ENCODE assay signal across 12 mouse cellular contexts in genomic region chr7:70332926-70333664, GRCm38 (mm10). TPM values are rescaled to one million over a fixed set of nuclear protein-coding genes. Genes with fewer than 3 reads are reported as not detected.
DNase-seq lines count a peak whose midpoint lies in the region; ATAC-seq and TF ChIP-seq lines count a peak whose summit lies in the region.
"Had no signal": no experiment of that assay in that cellular context is flagged by ENCODE, and none has a peak within 500 bp of the region (broad histone marks: within the 10 kb centered on the region; RNA-seq: fewer than 3 reads in every experiment).

No protein-coding gene starts in this region.

- peaks cover 9% of the 10 kb centered on the region; the same call in 1 of the 2 replicates for H3K27me3 ChIP-seq in kidney, embryonic 14.5 days (ENCODE audit: control insufficient read depth, insufficient read depth, low read length)
- no peaks in the 10 kb centered on the region for H3K27me3 ChIP-seq in kidney, adult 2 months (replicated peaks; ENCODE audit: control insufficient read depth, insufficient read depth, low read length)
- H3K27me3 ChIP-seq in embryonic facial prominence, embryonic 12.5 days: peaks cover 81% of the 10 kb centered on the region
- H3K27me3 ChIP-seq in hindbrain, embryonic 14.5 days (ENCODE audit: control insufficient read depth, insufficient read depth, low read length): peaks cover 89% of the 10 kb centered on the region

- no peaks in the 10 kb centered on the region for H3K36me3 ChIP-seq in kidney, embryonic 14.5 days (ENCODE audit: control insufficient read depth, insufficient read depth, low read length)
- no peaks in the 10 kb centered on the region for H3K36me3 ChIP-seq in kidney, adult 2 months (ENCODE audit: control insufficient read depth, insufficient read depth, low read length)
- no peaks in the 10 kb centered on the region for H3K36me3 ChIP-seq in embryonic facial prominence, embryonic 12.5 days
- no peaks in the 10 kb centered on the region for H3K36me3 ChIP-seq in hindbrain, embryonic 14.5 days (replicated peaks; ENCODE audit: control insufficient read depth, insufficient read depth)

- no peak for DNase-seq in kidney, adult 2 months
- no peak for DNase-seq in hindbrain, embryonic 14.5 days (ENCODE audit: low spot score)
- no peak for DNase-seq in thymus, postnatal 10 days (ENCODE audit: low spot score in 2 of 2)
- DNase-seq in layer of hippocampus, adult 11-12 months (ENCODE audit: low spot score): no peak
- DNase-seq in urinary bladder, adult 2 months (ENCODE audit: low spot score): no peak
- DNase-seq: B cell, adult 2 months; layer of hippocampus, adult 9-11 months; lung, postnatal 14 days had no signal

- no peaks in the 10 kb centered on the region for H3K9me3 ChIP-seq in kidney, embryonic 14.5 days (ENCODE audit: control insufficient read depth, low read length)
- H3K9me3 ChIP-seq in embryonic facial prominence, embryonic 12.5 days: no peaks in the 10 kb centered on the region
- H3K9me3 ChIP-seq in hindbrain, embryonic 14.5 days (ENCODE audit: control insufficient read depth, low read length): no peaks in the 10 kb centered on the region

- peak overlapping the region; percentile 73 for H3K4me2 ChIP-seq in kidney, embryonic 14.5 days (replicated peaks; ENCODE audit: low read depth, low read length)
- peak overlapping the region; percentile 80; the same call in 1 of the 2 replicates for H3K4me2 ChIP-seq in embryonic facial prominence, embryonic 12.5 days (replicated peaks)
- peak overlapping the region; percentile 48 for H3K4me2 ChIP-seq in hindbrain, embryonic 14.5 days (replicated peaks)

- no peak overlapping the region for H3K4me3 ChIP-seq in kidney, embryonic 14.5 days (ENCODE audit: low read length)
- H3K4me3 ChIP-seq in kidney, adult 2 months (ENCODE audit: insufficient read depth, low read depth, low read length): no peak overlapping the region
- H3K4me3 ChIP-seq in embryonic facial prominence, embryonic 12.5 days: no peak overlapping the region
- H3K4me3 ChIP-seq in hindbrain, embryonic 14.5 days (replicated peaks; ENCODE audit: low read length): no peak overlapping the region
- H3K4me3 ChIP-seq in olfactory bulb, adult 2 months (ENCODE audit: insufficient read depth, low read depth, low read length): no peak overlapping the region

- TF ChIP-seq POLR2A in kidney, adult 2 months (IDR thresholded peaks at IDR 0.05; ENCODE audit: low read depth, low read length): no peak
- no peak for TF ChIP-seq POLR2A in olfactory bulb, adult 2 months (IDR thresholded peaks at IDR 0.05; ENCODE audit: insufficient read depth, low read depth, low read length)

- peaks cover 18% of the 10 kb centered on the region for H3K4me1 ChIP-seq in kidney, embryonic 14.5 days (ENCODE audit: control insufficient read depth, insufficient read depth, low read length)
- no peaks in the 10 kb centered on the region for H3K4me1 ChIP-seq in kidney, adult 2 months (ENCODE audit: control insufficient read depth, insufficient read depth, low read length)
- peaks cover 33% of the 10 kb centered on the region for H3K4me1 ChIP-seq in embryonic facial prominence, embryonic 12.5 days
- no peaks in the 10 kb centered on the region; the same call in 1 of the 2 replicates for H3K4me1 ChIP-seq in hindbrain, embryonic 14.5 days (replicated peaks; ENCODE audit: control insufficient read depth, insufficient read depth, low read length)
- peaks cover 5% of the 10 kb centered on the region; the same call in 1 of the 2 replicates for H3K4me1 ChIP-seq in olfactory bulb, adult 2 months (ENCODE audit: control insufficient read depth, insufficient read depth, low read length)

- no peak overlapping the region for H3K9ac ChIP-seq in kidney, embryonic 14.5 days (ENCODE audit: low read depth, low read length)
- 0 out of 2 replicates have a peak overlapping the region, but pooled peaks have one; percentile 47 for H3K9ac ChIP-seq in embryonic facial prominence, embryonic 12.5 days
- H3K9ac ChIP-seq in hindbrain, embryonic 14.5 days: peak overlapping the region; percentile 37; the same call in 1 of the 2 replicates

- WGBS in kidney, embryonic 14.5 days: 24% methylated on average over 14 of the region's 14 CpGs
- 75% methylated on average over 14 of the region's 14 CpGs for WGBS in kidney, adult 2 months
- 7% methylated on average over 14 of the region's 14 CpGs for WGBS in embryonic facial prominence, embryonic 12.5 days
- 10% methylated on average over 14 of the region's 14 CpGs for WGBS in hindbrain, embryonic 14.5 days
- 8% methylated on average over 14 of the region's 14 CpGs for WGBS in olfactory bulb, adult 2 months

- H3K27ac ChIP-seq in kidney, embryonic 14.5 days (ENCODE audit: low read depth, low read length): 0 out of 2 replicates have a peak overlapping the region, but pooled peaks have one; percentile 76
- no peak overlapping the region; the same call in 1 of the 2 replicates for H3K27ac ChIP-seq in kidney, adult 2 months (ENCODE audit: insufficient read depth, low read depth, low read length)
- H3K27ac ChIP-seq in embryonic facial prominence, embryonic 12.5 days: no peak overlapping the region
- H3K27ac ChIP-seq in hindbrain, embryonic 14.5 days: peak overlapping the region; percentile 77
- 0 out of 2 replicates have a peak overlapping the region, but pooled peaks have one; percentile 45 for H3K27ac ChIP-seq in olfactory bulb, adult 2 months (ENCODE audit: insufficient read depth, low read depth, low read length)

- TF ChIP-seq CTCF in kidney, adult 2 months (conservative IDR thresholded peaks at IDR 0.05; ENCODE audit: insufficient read depth, insufficient read length, low read depth, low read length): no peak
- TF ChIP-seq CTCF in olfactory bulb, adult 2 months (IDR thresholded peaks at IDR 0.05; ENCODE audit: insufficient read depth, low read depth, low read length): no peak

- ATAC-seq in kidney, embryonic 14.5 days (ENCODE audit: low FRiP score, low TSS enrichment): no peak
- ATAC-seq in embryonic facial prominence, embryonic 12.5 days (ENCODE audit: insufficient number of reproducible peaks, insufficient read depth, low FRiP score, low TSS enrichment): no peak
- no peak for ATAC-seq in hindbrain, embryonic 14.5 days (ENCODE audit: low FRiP score)
- ATAC-seq: inflammation-experienced regulatory T-cells, adult 6 months had no signal

RNA-seq across cellular contexts. Expression of gene Nr2f2, which starts 33.4 kb away (rescaled TPM):
- polyA plus RNA-seq in kidney, embryonic 14.5 days (2014; fragmentation: Nextera tagmentation; extraction: Ambion mirVana): 310 and 320 TPM in 2 replicates
- polyA plus RNA-seq in kidney, adult 2 months (2012; rRNA removed): 193 and 288 TPM in 2 replicates
- 96.9 and 99.0 TPM in 2 replicates for polyA plus RNA-seq in embryonic facial prominence, embryonic 12.5 days (2016; fragmentation: Nextera tagmentation; extraction: Ambion mirVana)
- 105 and 127 TPM in 2 replicates for polyA plus RNA-seq in hindbrain, embryonic 14.5 days (2014; fragmentation: Nextera tagmentation; extraction: Ambion mirVana)
- polyA plus RNA-seq in olfactory bulb, adult 2 months (2012; ENCODE audit: insufficient read depth, insufficient read length, low replicate concordance, missing spikeins): not detected in 2 replicates
- polyA plus RNA-seq in urinary bladder, adult 2 months (2012; rRNA removed): 118 and 128 TPM in 2 replicates

Comparison
In these comparisons a context has a peak if more than half of its experiments do, and no peak if none do; other contexts are left out.
1. H3K27ac ChIP-seq: peak in kidney, embryonic 14.5 days (single experiment), hindbrain, embryonic 14.5 days (single experiment) and olfactory bulb, adult 2 months (single experiment); none in kidney, adult 2 months (single experiment) and embryonic facial prominence, embryonic 12.5 days (single experiment).
2. RNA of gene Nr2f2, which starts 33.4 kb away (polyA plus RNA-seq): 310 to 320 TPM in kidney, embryonic 14.5 days, 193 to 288 TPM in kidney, adult 2 months, 105 to 127 TPM in hindbrain, embryonic 14.5 days, 118 to 128 TPM in urinary bladder, adult 2 months and 96.9 to 99.0 TPM in embryonic facial prominence, embryonic 12.5 days; not detected in olfactory bulb, adult 2 months; every median in the first group is over 10 times any median in the second.
3. Peak in every context shown above with its lines, with median percentiles within 50 percentile points of each other: H3K4me2 ChIP-seq.